Mouse (Mus musculus) liver, embryonic 12.5 days (tissue): ENCODE measurements at regions not wholly inside any gene's neighbourhood (a gene's known extent, or its start where the extent isn't known, plus 50 kb on each side); places are given as distances from the start of the nearest gene placed in this dataset.

Experiments used
- ATAC-seq: fragments of 200-750 bp; cut with Nextera tagmentation; 2 replicates; pipeline ENCODE4 v1.8.0; 2017; ENCODE audit warnings: moderate number of reproducible peaks, mild to moderate bottlenecking, moderate library complexity
- H3K27ac ChIP-seq: fragments of 300-500 bp; sonication (generic); 2 replicates; pipeline ENCODE4 v1.5.1; 2016; ENCODE audit warnings: mild to moderate bottlenecking
- H3K27me3 ChIP-seq: fragments of 300-500 bp; sonication (generic); replicated peaks from 2 replicates; pipeline ENCODE4 v1.6.1; 2016; ENCODE audit warnings: mild to moderate bottlenecking, moderate library complexity
- H3K36me3 ChIP-seq: fragments of 300-500 bp; sonication (generic); 2 replicates; pipeline ENCODE4 v1.6.1; 2016; ENCODE audit warnings: mild to moderate bottlenecking, moderate library complexity
- H3K4me1 ChIP-seq: fragments of 300-500 bp; sonication (generic); 2 replicates; pipeline ENCODE4 v1.6.1; 2016
- H3K4me2 ChIP-seq: fragments of 300-500 bp; sonication (generic); 2 replicates; pipeline ENCODE4 v1.6.1; 2016; ENCODE audit warnings: mild to moderate bottlenecking, moderate library complexity
- H3K4me3 ChIP-seq: fragments of 300-500 bp; sonication (generic); 2 replicates; pipeline ENCODE4 v1.5.1; 2016; ENCODE audit warnings: mild to moderate bottlenecking, moderate library complexity
- H3K9ac ChIP-seq: fragments of 300-500 bp; sonication (generic); 2 replicates; pipeline ENCODE4 v1.6.1; 2016; ENCODE audit warnings: mild to moderate bottlenecking, moderate library complexity
- H3K9me3 ChIP-seq: fragments of 300-500 bp; sonication (generic); replicated peaks from 2 replicates; pipeline ENCODE4 v1.6.1; 2016; ENCODE audit warnings: mild to moderate bottlenecking, moderate library complexity
- WGBS: fragments of 180-500 bp; shearing (Covaris S2); methylation state at CpG from one replicate; pipeline ENCODE4 v1.1.7; 2016; ENCODE audit not compliant: insufficient replicate concordance; 5-methylcytosine and 5-hydroxymethylcytosine counted together

GRCm38 (mm10) chr6:35378851-35379250 lies 52.9 kb upstream of the Fam180a start:
- no peak for ATAC-seq

GRCm38 (mm10) chr6:35377535-35377934 lies 51.6 kb upstream of the Fam180a start:
- WGBS: 78% methylated on average over 3 of the region's 3 CpGs
- Histone ChIP-seq H3K27ac (no peak overlapping the region), H3K4me3 (no peak overlapping the region), H3K27me3 (no peaks in the 10 kb centered on the region), H3K36me3 (no peaks in the 10 kb centered on the region), H3K9me3 (no peaks in the 10 kb centered on the region), H3K4me1 (peaks cover 12% of the 10 kb centered on the region; the same call in 1 of the 2 replicates), H3K9ac (no peak overlapping the region), H3K4me2 (no peak overlapping the region)
- no peak for ATAC-seq

More at GRCm38 (mm10) chr6:35378851-35379250, 52.9 kb upstream of the Fam180a start:
- Histone ChIP-seq H3K9ac (no peak overlapping the region), H3K9me3 (no peaks in the 10 kb centered on the region), H3K36me3 (no peaks in the 10 kb centered on the region), H3K4me3 (no peak overlapping the region), H3K27ac (no peak overlapping the region), H3K4me2 (no peak overlapping the region), H3K27me3 (no peaks in the 10 kb centered on the region), H3K4me1 (peaks cover 12% of the 10 kb centered on the region; the same call in 1 of the 2 replicates)
- WGBS: 82% methylated on average over 6 of the region's 6 CpGs

- no peak overlapping the region for H3K27ac ChIP-seq
- H3K4me2 ChIP-seq: no peak overlapping the region
- H3K27me3 ChIP-seq: no peaks in the 10 kb centered on the region
- no peak overlapping the region for H3K9ac ChIP-seq
- no peaks in the 10 kb centered on the region for H3K9me3 ChIP-seq
- no peak for ATAC-seq
- peaks cover 12% of the 10 kb centered on the region; the same call in 1 of the 2 replicates for H3K4me1 ChIP-seq
- H3K36me3 ChIP-seq: no peaks in the 10 kb centered on the region
- 64% methylated on average over 9 of the region's 9 CpGs for WGBS
- H3K4me3 ChIP-seq: no peak overlapping the region
Measured at GRCm38 (mm10) chr6:35376526-35376925, 50.6 kb upstream of the Fam180a start.
